12 mouse cellular contexts compared by ENCODE assay signal in genomic region chr1:184187582-184187981, GRCm38 (mm10).
DNase-seq lines count a peak whose midpoint lies in the region; ATAC-seq and TF ChIP-seq lines count a peak whose summit lies in the region.
"Had no signal": no experiment of that assay in that cellular context is flagged by ENCODE, and none has a peak within 500 bp of the region (broad histone marks: within the 10 kb centered on the region; RNA-seq: fewer than 3 reads in every experiment).

No protein-coding gene starts in this region.

- no peak overlapping the region for H3K27ac ChIP-seq in layer of hippocampus, adult 2 months
- no peak overlapping the region for H3K27ac ChIP-seq in limb, embryonic 10.5 days
- H3K27ac ChIP-seq: hindbrain, embryonic 14.5 days had no signal

- DNase-seq in frontal cortex, postnatal 14 days (ENCODE audit: low spot score in 2 of 2): no peak
- peak; percentile 11 to 37 for DNase-seq in layer of hippocampus, adult 2 months (ENCODE audit: low spot score in 2 of 2)
- no peak for DNase-seq in layer of hippocampus, postnatal 36 days
- DNase-seq in thymus, postnatal 25 days: peak; percentile 28
- no peak for DNase-seq in thymus, postnatal 36 days
- DNase-seq in limb, embryonic 10.5 days (ENCODE audit: low spot score): no peak
- DNase-seq in natural killer cell, adult 2 months (ENCODE audit: low spot score in 2 of 2): no peak
- DNase-seq: gastrocnemius, postnatal 25 days; right cerebral cortex, postnatal 4 days; thymus, adult 18-20 months had no signal

- no peak overlapping the region for H3K4me3 ChIP-seq in layer of hippocampus, adult 2 months
- no peak overlapping the region for H3K4me3 ChIP-seq in limb, embryonic 10.5 days

- no peaks in the 10 kb centered on the region for H3K27me3 ChIP-seq in limb, embryonic 10.5 days (ENCODE audit: low read depth, poor library complexity, severe bottlenecking)

- ATAC-seq in frontal cortex, adult (ENCODE audit: low TSS enrichment): peak; percentile 80

- H3K9me3 ChIP-seq in limb, embryonic 10.5 days (replicated peaks): no peaks in the 10 kb centered on the region

- no peaks in the 10 kb centered on the region for H3K36me3 ChIP-seq in limb, embryonic 10.5 days

- peak; percentile 79 for TF ChIP-seq CTCF in layer of hippocampus, adult 2 months (conservative IDR thresholded peaks at IDR 0.05)

- peaks cover 17% of the 10 kb centered on the region for H3K4me1 ChIP-seq in limb, embryonic 10.5 days

Comparison
In these comparisons a context has a peak if more than half of its experiments do, and no peak if none do; other contexts are left out.
1. DNase-seq: peak in layer of hippocampus, adult 2 months (2 of 2) and thymus, postnatal 25 days (single experiment); none in frontal cortex, postnatal 14 days (0 of 2), layer of hippocampus, postnatal 36 days (0 of 2), thymus, postnatal 36 days (0 of 2), limb, embryonic 10.5 days (single experiment) and natural killer cell, adult 2 months (0 of 2).